Mouse (Mus musculus) thymus, postnatal 4 days (tissue): ENCODE data around the gene Ostm1.
A peak's percentile ranks its signal among the peaks of the same experiment; 100 is the strongest.

Experiments used
- DNase-seq: peaks from one replicate; pipeline ENCODE4 v3.0.0; 2021

The Ostm1 gene

GRCm38 (mm10) chr10:42682421-42682820 lies 98.8 kb downstream of the Ostm1 start:
- DNase-seq: no peak

- peak; percentile 39 for DNase-seq
These were observed 104.3 kb downstream of the Ostm1 start for GRCm38 (mm10) chr10:42687873-42688272.

GRCm38 (mm10) chr10:42689694-42690093 lies 106.1 kb downstream of the Ostm1 start:
- no peak for DNase-seq

GRCm38 (mm10) chr10:42690233-42691028 lies 106.8 kb downstream of the Ostm1 start:
- DNase-seq: no peak

GRCm38 (mm10) chr10:42691051-42691450 lies 107.4 kb downstream of the Ostm1 start:
- DNase-seq: no peak

- no peak for DNase-seq
These were observed 108.5 kb downstream of the Ostm1 start for GRCm38 (mm10) chr10:42692095-42692494.

GRCm38 (mm10) chr10:42692794-42693193 lies 109.2 kb downstream of the Ostm1 start:
- DNase-seq: no peak

GRCm38 (mm10) chr10:42693482-42693881 lies 109.9 kb downstream of the Ostm1 start:
- DNase-seq: no peak

GRCm38 (mm10) chr10:42696361-42696760 lies 112.7 kb downstream of the Ostm1 start:
- no peak for DNase-seq

- peak; percentile 90 for DNase-seq
These were observed 113.4 kb downstream of the Ostm1 start for GRCm38 (mm10) chr10:42697007-42697406.

- DNase-seq: peak; percentile 42
These were observed 114.8 kb downstream of the Ostm1 start for GRCm38 (mm10) chr10:42698375-42698774.

GRCm38 (mm10) chr10:42698994-42699393 lies 115.4 kb downstream of the Ostm1 start:
- DNase-seq: peak; percentile 87

GRCm38 (mm10) chr10:42702111-42702510 lies 118.5 kb downstream of the Ostm1 start:
- DNase-seq: no peak

GRCm38 (mm10) chr10:42714676-42715075 lies 131.1 kb downstream of the Ostm1 start:
- no peak for DNase-seq

- no peak for DNase-seq
These were observed 131.9 kb downstream of the Ostm1 start for GRCm38 (mm10) chr10:42715366-42716035.

GRCm38 (mm10) chr10:42722116-42722515 lies 138.5 kb downstream of the Ostm1 start:
- DNase-seq: no peak

- no peak for DNase-seq
These were observed 139.9 kb downstream of the Ostm1 start for GRCm38 (mm10) chr10:42723275-42724232.

GRCm38 (mm10) chr10:42729607-42730006 lies 146.0 kb downstream of the Ostm1 start:
- DNase-seq: no peak

GRCm38 (mm10) chr10:42734546-42735060 lies 151.0 kb downstream of the Ostm1 start:
- peak; percentile 26 for DNase-seq

GRCm38 (mm10) chr10:42751813-42752212 lies 168.2 kb downstream of the Ostm1 start:
- DNase-seq: no peak
